Mouse (Mus musculus) myocyte (in vitro differentiated cells): ENCODE measurements around the gene Afmid. TPM values are rescaled to one million over a fixed set of nuclear protein-coding genes. Genes with fewer than 3 reads are reported as not detected.
A peak's percentile ranks its signal among the peaks of the same experiment; 100 is the strongest.

Experiments used
- H3K27me3 ChIP-seq: one replicate; pipeline ENCODE4 v1.6.1; 2011; ENCODE audit not compliant: control insufficient read depth, insufficient read depth, insufficient read length
- H3K36me3 ChIP-seq: one replicate; pipeline ENCODE4 v1.6.1; 2011; ENCODE audit not compliant: control insufficient read depth, insufficient read depth
- H3K4me2 ChIP-seq: one replicate; pipeline ENCODE4 v1.6.1; 2011; ENCODE audit warnings: low read depth, control low read depth
- H3K4me3 ChIP-seq: one replicate; pipeline ENCODE4 v1.5.1; 2011; ENCODE audit warnings: mild to moderate bottlenecking, control low read depth, moderate library complexity
- H3K79me2 ChIP-seq: one replicate; pipeline ENCODE4 v1.6.1; 2011; ENCODE audit not compliant: control insufficient read depth, insufficient read depth
- H3ac ChIP-seq: one replicate; pipeline ENCODE4 v1.6.1; 2011; ENCODE audit not compliant: control insufficient read depth, insufficient read length
- CEBPB ChIP-seq: IDR thresholded peaks from 2 replicates; pipeline ENCODE4 v1.6.1; 2011; ENCODE audit warnings: mild to moderate bottlenecking, moderate library complexity; ENCODE audit not compliant: poor library complexity, insufficient read depth, severe bottlenecking
- E2F4 ChIP-seq: IDR thresholded peaks from one replicate; pipeline ENCODE4 v1.6.1; 2011; ENCODE audit warnings: mild to moderate bottlenecking, control low read depth, moderate library complexity; ENCODE audit not compliant: insufficient read depth
- MAX ChIP-seq: IDR thresholded peaks from one replicate; pipeline ENCODE4 v1.6.1; 2011; ENCODE audit warnings: low read depth, mild to moderate bottlenecking, control low read depth
- MYOD1 ChIP-seq, 3 experiments: IDR thresholded peaks; one replicate each; pipeline ENCODE4 v1.6.1; 2011; ENCODE audit warnings: control low read depth in 2 of 3, low read depth in 2 of 3, mild to moderate bottlenecking in 2 of 3, moderate library complexity in 1 of 3; ENCODE audit not compliant: insufficient read length in 2 of 3, control insufficient read depth in 1 of 3
- MYOG ChIP-seq, 3 experiments: IDR thresholded peaks; one replicate each; pipeline ENCODE4 v1.6.1; 2011; ENCODE audit warnings: control low read depth in 2 of 3, low read depth in 2 of 3, mild to moderate bottlenecking in 2 of 3; ENCODE audit not compliant: insufficient read length in 2 of 3, control insufficient read depth in 1 of 3, insufficient read depth in 1 of 3
- POLR2A ChIP-seq: IDR thresholded peaks from one replicate; pipeline ENCODE4 v1.6.1; 2011; ENCODE audit warnings: low read depth, mild to moderate bottlenecking, control low read depth, moderate library complexity; ENCODE audit not compliant: insufficient read length
- POLR2AphosphoS2 ChIP-seq: IDR thresholded peaks from one replicate; pipeline ENCODE4 v1.6.1; 2011; ENCODE audit warnings: low read depth, control low read depth; ENCODE audit not compliant: insufficient read length
- REST ChIP-seq: IDR thresholded peaks from one replicate; pipeline ENCODE4 v1.6.1; 2011; ENCODE audit warnings: mild to moderate bottlenecking, control low read depth, moderate library complexity; ENCODE audit not compliant: insufficient read depth, insufficient read length
- SRF ChIP-seq: IDR thresholded peaks from one replicate; pipeline ENCODE4 v1.6.1; 2011; ENCODE audit warnings: low read depth; ENCODE audit not compliant: control insufficient read depth, insufficient read length
- TCF12 ChIP-seq: IDR thresholded peaks from one replicate; pipeline ENCODE4 v1.6.1; 2011; ENCODE audit warnings: mild to moderate bottlenecking, control low read depth; ENCODE audit not compliant: poor library complexity, insufficient read depth, severe bottlenecking
- TCF3 ChIP-seq: IDR thresholded peaks from one replicate; pipeline ENCODE4 v1.6.1; 2011; ENCODE audit warnings: low read depth, control low read depth; ENCODE audit not compliant: insufficient read length
- USF1 ChIP-seq: IDR thresholded peaks from one replicate; pipeline ENCODE4 v1.6.1; 2011; ENCODE audit warnings: low read depth, mild to moderate bottlenecking, control low read depth, moderate library complexity
- polyA plus RNA-seq: library from polyadenylated mRNA; unstranded; fragments of >200 nt; fragmentation: generic; extraction: Trizol; gene quantifications from one replicate; pipeline ENCODE4 v1.2.1, GENCODE M21; 2012; ENCODE audit warnings: missing spikeins

Afmid gene
- polyA plus RNA-seq, 1 experiment: 6.1 TPM

DNA sequence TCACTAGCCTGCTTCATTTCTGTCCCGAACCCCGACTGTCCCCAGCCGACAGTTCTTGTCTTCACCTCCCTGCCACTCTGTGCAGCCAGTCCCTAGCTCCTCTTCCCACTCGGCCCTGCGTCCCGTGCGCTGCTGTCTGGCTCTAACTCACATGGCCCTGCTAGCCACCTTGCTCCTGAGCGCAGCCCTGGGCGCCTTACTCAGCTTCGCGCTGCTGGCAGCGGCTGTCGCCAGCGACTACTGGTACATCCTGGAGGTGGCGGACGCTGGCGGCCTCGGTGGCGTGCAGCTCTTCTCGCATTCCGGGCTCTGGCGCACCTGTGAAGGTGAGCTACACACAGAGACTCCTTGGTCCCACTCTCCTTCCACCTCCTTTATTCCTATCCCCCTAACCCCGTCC lies 34.9 kb downstream of the Afmid start, which contains the start of gene Tmem235:
Gene Tmem235, plus strand, starts transcription at position 152 of the 400 bp plus-strand sequence.
- H3K27me3 ChIP-seq: no peaks in the 10 kb centered on the region
- peaks cover 9% of the 10 kb centered on the region for H3K79me2 ChIP-seq
- H3K4me2 ChIP-seq: no peak within 1 kb of the TSS
- no peak within 1 kb of the TSS for H3K4me3 ChIP-seq
- no peak within 1 kb of the TSS for H3ac ChIP-seq
- TF ChIP-seq POLR2AphosphoS2: peak; percentile 22
- no peak for TF ChIP-seq CEBPB
- peaks cover 7% of the 10 kb centered on the region for H3K36me3 ChIP-seq

DNA sequence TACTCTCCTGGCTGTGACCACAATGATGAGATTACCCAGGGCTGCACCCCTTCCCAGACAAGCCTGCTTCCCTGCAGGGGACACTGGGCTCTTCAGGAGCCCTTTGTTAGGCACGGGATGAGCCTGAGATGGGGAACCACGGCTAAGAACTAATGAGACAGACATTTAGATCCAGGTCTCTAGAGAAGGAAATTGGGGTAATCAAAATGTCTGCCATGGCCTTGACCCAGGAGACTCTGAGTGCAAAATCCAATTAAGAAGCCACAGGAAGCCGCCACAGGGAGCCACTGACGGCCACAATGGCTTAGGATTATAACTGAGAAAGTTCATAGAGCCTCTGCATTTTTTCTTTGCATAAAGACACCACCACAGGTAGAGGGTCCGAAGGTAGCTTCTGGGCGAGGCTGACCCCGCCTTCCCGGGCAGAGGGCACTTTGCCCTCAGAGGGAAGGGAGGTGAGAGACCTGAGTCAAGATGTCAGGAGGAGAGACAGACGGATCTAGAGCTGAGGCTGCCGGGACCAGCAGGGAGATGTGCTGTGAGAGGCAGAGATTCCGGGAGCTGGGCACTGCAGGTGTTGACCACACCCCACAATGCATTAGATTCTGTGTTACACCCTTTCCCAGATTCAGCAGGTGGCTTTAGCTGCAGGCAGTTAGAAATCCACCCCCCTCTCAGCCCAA lies 37.6 kb downstream of the Afmid start:
- Histone ChIP-seq H3K36me3 (no peaks in the 10 kb centered on the region), H3ac (no peak overlapping the region), H3K27me3 (no peaks in the 10 kb centered on the region), H3K4me2 (no peak overlapping the region), H3K4me3 (no peak overlapping the region), H3K79me2 (no peaks in the 10 kb centered on the region)
- no peak for TF ChIP-seq REST
- TF ChIP-seq MAX: no peak
- TF ChIP-seq MYOD1 (IDR thresholded peaks at IDR 0.05; ENCODE audit: control insufficient read depth in 1 of 3, insufficient read length in 2 of 3, low read depth in 2 of 3): no peak
- TF ChIP-seq POLR2AphosphoS2: no peak
- TF ChIP-seq USF1: no peak
- no peak for TF ChIP-seq MYOG (IDR thresholded peaks at IDR 0.05; ENCODE audit: control insufficient read depth in 1 of 3, insufficient read depth in 1 of 3, insufficient read length in 2 of 3, low read depth in 2 of 3)
- TF ChIP-seq TCF12: no peak
- TF ChIP-seq TCF3: no peak
- no peak for TF ChIP-seq E2F4
- no peak for TF ChIP-seq CEBPB
- TF ChIP-seq POLR2A: no peak
- TF ChIP-seq SRF: no peak

DNA sequence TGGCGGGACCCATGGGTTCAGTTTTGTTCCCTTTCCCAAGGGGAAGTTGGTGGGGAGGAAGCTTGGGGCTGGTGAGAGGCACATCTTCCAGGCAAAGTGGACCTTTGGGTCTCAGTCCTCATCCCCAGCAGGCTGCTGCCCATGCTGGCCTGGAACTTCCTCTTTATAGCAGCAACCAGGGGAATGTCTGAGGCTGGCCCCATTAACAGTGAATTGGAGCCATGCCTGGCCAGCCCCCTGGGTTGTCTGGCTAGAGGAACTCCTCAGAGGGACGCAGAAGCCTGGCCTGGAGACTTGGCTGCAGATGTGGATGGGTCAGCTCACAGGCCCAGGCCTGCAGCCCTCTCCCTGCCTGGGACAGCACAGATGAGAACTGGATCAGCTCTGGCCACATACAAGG lies 39.1 kb downstream of the Afmid start:
- no peak overlapping the region for H3K4me3 ChIP-seq
- no peak overlapping the region for H3ac ChIP-seq
- TF ChIP-seq POLR2AphosphoS2: no peak
- TF ChIP-seq MYOG (IDR thresholded peaks at IDR 0.05; ENCODE audit: control insufficient read depth in 1 of 3, insufficient read depth in 1 of 3, insufficient read length in 2 of 3, low read depth in 2 of 3): no peak
- TF ChIP-seq REST: no peak
- TF ChIP-seq USF1: no peak
- no peak for TF ChIP-seq CEBPB
- no peak for TF ChIP-seq MYOD1 (IDR thresholded peaks at IDR 0.05; ENCODE audit: control insufficient read depth in 1 of 3, insufficient read length in 2 of 3, low read depth in 2 of 3)
- no peak for TF ChIP-seq POLR2A
- TF ChIP-seq TCF12: no peak
- TF ChIP-seq MAX: no peak
- TF ChIP-seq TCF3: no peak
- no peak for TF ChIP-seq E2F4
- no peak for TF ChIP-seq SRF
- H3K4me2 ChIP-seq: no peak overlapping the region
- H3K36me3 ChIP-seq: no peaks in the 10 kb centered on the region
- H3K27me3 ChIP-seq: no peaks in the 10 kb centered on the region
- no peaks in the 10 kb centered on the region for H3K79me2 ChIP-seq

DNA sequence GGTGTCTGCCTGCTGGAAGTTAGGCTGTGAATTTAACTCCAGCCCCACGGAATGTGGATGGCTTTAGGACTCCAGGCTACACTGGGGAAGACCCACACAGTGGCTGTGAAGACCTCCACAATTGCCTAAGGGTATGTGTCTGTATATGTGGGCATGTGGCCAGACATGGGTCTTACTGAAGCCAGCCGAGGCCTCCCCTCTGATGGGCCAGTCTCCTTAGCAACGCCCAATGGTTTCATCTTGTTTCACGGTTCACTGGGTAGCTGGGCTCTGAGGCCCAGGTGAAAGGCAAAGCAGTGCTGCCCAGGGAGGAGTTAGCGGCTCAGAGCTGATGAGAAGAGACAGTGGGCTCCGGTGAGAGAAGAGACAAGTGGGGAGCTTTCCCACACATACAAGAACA lies 40.3 kb downstream of the Afmid start:
- Histone ChIP-seq H3K27me3 (no peaks in the 10 kb centered on the region), H3K36me3 (no peaks in the 10 kb centered on the region), H3ac (no peak overlapping the region), H3K4me2 (no peak overlapping the region), H3K79me2 (no peaks in the 10 kb centered on the region), H3K4me3 (no peak overlapping the region)
- TF ChIP-seq SRF (no peak), TCF3 (no peak), POLR2AphosphoS2 (no peak), MYOD1 (IDR thresholded peaks at IDR 0.05; ENCODE audit: control insufficient read depth in 1 of 3, insufficient read length in 2 of 3, low read depth in 2 of 3) (no peak), E2F4 (no peak), CEBPB (no peak), REST (no peak), MYOG (IDR thresholded peaks at IDR 0.05; ENCODE audit: control insufficient read depth in 1 of 3, insufficient read depth in 1 of 3, insufficient read length in 2 of 3, low read depth in 2 of 3) (no peak)

DNA sequence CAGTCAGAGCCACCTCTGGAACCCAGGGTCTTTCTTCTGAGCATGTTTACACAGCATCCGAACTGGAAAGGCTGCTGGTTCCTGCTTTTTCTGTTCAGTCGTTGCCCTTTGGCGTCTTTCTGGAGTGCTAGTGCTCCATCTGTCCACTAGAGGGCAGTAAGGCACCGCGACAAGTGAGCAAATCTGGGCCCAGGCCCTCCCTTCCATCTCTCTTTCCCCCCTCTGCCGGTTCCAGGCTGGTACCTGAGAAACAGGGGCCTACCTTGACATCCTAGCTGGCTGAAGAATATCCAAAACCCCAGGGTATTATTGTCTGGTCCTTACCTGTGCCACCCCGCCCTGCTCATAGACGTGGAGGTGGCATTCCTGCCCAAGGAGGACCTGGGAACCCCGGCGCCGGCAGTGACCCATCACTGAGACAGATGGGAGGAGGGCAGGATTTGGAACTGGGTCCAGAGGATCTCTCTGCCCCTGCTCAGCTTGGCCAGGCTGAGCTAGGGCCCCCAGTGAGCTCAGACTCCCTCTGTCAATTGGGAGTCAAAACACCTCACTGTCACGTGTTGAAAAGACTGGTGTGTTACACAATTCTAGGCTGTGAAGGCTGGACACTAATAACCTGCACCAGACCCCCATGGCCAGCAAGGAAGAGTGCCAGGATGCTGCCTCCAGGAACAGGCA lies 45.1 kb downstream of the Afmid start:
- TF ChIP-seq POLR2A (no peak), CEBPB (no peak), SRF (no peak), MAX (no peak), USF1 (no peak), MYOD1 (IDR thresholded peaks at IDR 0.05; ENCODE audit: control insufficient read depth in 1 of 3, insufficient read length in 2 of 3, low read depth in 2 of 3) (no peak), MYOG (IDR thresholded peaks at IDR 0.05; ENCODE audit: control insufficient read depth in 1 of 3, insufficient read depth in 1 of 3, insufficient read length in 2 of 3, low read depth in 2 of 3) (no peak), TCF3 (no peak), E2F4 (no peak), TCF12 (no peak)
- Histone ChIP-seq H3K27me3 (no peaks in the 10 kb centered on the region), H3K4me2 (no peak overlapping the region), H3K4me3 (no peak overlapping the region), H3ac (no peak overlapping the region), H3K79me2 (no peaks in the 10 kb centered on the region), H3K36me3 (no peaks in the 10 kb centered on the region)
